Mouse (Mus musculus) kidney, adult 8-10 months (tissue): ENCODE results near the gene Otoa.

ENCODE experiments used
- DNase-seq, 2 experiments: peaks; one replicate each; pipeline ENCODE4 v3.0.0; 2022

The Otoa gene

DNA sequence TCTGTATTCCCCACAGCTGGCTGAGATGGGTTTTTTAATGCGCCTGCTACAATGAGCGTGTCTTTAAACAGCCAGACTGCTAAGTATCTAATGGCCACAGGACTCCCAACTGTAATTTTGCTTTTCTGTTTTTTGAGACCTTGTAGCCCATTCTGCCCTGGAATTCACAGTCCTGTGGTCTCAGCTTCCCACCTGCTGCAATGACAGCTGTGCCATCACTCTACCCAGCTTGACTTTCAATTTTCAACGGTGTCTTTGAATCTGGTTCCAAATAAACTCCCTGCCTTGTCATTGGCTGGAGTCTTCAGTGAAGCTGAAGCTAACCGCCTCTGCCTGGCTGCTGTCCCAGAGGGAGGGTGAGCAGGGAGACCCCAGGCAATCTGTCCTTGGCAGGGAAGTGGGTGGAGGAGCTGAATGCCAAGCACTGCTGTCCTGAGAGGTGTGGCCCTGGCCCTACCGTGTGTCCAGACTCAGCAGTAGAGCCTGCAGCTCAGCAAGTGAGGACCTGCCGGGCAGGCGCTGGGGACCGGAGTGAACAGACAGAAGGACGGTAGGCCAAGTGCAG lies 1.6 kb downstream of the Otoa start:
- DNase-seq, result no peak

DNA sequence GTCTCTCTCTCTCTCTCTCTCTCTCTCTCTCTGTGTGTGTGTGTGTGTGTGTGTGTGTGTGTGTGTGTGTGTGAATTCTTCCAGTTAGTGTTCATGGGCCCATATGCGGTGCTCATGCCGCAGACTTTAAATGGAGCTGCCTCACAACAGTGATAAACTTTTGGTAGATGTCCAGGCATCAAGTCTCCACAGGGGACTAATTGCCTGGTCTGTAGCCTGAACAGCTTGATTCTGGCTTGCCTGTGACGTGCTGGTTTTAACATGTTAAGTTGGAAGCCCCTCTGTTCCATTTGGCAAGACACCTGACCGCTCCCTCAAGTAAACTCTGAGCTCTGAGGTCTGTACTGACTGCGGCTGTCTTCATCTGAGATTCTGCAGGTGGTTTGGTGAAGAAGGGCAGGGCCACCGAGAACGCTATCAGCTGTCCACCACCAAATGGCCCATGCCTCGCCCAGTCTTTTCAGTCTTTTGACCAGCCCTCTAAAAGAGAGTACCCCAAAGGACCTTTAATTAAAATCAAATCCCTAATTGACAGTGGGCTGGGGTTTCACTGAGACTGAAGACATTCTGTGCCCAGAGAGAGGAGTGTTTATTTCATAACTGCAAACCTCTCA lies 3.5 kb downstream of the Otoa start:
- no peak for DNase-seq

DNA sequence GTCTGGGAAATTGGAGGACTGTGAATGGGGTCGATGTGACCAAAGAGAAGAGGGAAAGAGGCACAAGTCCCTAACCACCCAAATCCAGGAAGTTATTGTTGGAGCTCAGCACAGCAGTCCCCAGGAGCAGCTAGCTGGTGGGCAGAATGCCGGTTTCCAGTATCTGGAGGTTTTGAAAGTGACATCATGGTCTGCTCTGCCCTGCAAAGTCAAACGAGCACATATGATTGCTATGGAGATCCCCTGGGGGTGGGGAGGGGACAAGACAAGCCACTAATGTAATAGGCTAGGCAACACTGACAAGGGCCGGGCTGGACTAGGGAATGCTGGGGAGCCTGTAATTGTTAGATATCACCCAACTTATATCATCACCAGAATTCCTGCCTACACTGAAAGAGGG lies 4.0 kb downstream of the Otoa start:
- no peak for DNase-seq

DNA sequence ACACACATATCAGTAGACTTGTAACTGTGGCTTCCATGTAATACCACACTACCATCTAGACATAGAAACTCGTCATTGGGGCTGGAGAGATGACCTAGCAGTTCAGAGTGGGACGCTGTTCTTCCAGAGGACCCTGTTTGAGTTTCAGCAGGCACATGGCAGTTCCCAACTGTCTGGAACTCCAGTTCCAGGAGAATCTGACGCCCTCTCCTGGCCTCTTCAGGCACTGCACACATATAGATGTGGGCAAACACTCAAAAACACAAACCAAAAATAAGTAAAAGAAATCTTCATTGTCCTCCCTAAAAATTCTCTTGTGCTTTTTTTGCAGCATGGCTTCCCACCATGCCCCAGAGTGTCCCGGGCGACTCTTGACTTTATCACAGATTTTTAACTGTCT lies 7.3 kb downstream of the Otoa start:
- DNase-seq, result no peak

DNA sequence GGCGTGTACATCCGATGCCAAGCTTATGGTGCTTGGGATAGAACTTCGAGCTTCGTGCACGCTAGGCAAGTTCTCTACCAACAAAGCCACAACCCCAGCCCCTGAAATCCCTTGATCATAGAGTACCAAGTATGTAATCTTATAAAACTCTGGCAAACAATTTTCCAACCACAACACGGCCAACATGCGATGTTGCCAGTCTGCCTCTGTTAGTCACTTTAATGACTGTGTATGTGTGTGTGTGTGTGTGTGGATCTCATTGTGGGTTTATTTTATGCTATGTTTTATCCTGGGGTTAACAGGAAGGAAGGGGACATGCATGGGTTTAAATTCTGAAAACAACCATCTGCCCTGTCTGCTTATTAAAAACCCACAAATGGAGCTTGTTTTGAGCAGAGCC lies 9.3 kb downstream of the Otoa start:
- no peak for DNase-seq

DNA sequence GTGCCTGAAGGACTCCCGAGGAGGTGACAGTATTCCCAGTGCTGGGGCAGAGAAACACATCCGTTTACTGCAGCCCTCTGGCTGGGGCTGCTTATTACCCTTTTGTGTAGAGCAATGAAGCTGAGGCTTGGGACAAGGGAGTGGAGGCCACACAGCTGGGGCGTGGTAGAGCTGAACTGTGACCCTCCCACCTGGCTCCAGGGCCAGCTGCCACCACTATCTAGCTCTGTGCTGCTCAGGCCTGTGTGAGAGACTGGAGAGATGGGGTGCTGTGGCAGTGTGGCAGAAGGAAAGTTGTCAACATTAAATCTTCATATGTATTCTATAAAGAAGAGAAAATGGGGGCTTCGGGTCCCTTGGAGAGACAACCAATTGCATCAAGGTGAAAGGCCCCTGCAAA lies 11.6 kb downstream of the Otoa start:
- DNase-seq, result no peak

DNA sequence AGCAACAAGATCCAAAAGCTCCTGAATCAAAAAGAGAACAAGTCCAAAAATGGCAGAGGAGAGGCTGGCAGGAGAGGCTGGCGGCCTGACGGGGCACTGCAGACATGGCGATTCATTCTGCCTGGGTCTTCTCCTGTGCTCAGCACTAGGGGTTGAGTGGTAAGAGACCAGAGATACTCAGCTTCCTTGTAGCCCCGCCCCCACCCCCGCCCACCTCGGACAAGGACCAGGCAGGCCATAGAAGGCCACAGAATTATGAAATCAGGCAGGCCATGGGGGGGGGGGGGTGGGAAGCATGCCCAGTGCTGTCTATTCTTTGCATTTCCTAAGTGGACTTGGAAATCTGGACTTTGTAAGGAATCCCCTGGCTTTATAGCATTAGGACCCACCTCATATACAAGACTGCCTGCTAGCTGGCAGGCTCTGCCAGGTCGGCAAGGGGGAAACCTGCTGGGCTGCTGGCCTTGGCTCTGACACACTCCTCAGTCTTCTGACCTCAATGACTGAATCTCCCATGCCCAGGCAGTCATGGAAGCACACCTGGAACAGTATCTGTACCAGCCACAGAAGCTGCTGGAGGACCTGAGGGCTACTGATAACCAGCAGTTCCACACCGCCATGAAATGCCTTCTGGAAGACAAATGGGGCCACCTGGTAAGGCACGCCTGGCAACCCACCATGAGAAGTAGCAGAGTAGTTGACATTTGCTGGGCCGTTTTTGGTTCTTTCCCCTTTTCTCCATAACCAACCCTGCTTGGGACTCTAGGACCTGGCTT lies 17.4 kb downstream of the Otoa start:
- no peak for DNase-seq

DNA sequence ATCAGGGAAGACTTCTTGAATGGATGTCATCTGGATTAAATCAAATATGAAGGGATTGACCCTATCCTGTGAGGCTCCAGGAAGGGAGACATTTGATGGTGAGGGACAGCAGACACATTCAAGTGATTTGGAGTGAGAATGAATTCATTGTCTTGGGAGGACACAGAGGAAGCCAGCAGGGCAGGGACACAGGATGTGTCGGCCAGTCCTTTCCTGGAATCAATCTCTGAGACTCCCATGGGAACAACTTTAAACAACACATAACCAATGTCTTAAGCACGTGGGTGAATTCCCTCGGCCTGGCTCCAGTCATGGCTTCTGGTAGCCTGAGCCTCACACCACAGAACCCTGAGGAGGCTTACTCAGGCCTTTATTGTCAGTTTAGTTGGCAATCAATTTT lies 26.4 kb downstream of the Otoa start:
- peak; percentile 9 to 47 for DNase-seq

DNA sequence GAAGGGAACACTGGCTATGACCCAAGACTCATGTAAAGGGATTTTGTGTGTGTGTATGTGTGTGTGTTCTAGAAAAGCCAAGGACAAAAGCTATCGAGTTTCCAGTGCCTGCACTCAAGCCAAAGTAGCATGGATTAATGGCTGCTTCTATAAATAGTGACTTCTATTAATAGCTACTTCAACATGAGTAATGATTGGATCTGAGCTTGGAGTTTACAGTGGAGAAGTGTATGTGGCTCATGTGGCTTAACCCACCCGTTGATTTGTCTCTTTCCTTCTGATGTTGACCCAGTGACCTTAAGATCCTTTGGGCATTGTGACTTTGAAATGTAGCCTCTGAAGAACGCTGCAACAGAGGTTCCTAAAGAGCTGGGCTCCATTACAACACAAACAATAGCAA lies 29.9 kb downstream of the Otoa start:
- no peak for DNase-seq

DNA sequence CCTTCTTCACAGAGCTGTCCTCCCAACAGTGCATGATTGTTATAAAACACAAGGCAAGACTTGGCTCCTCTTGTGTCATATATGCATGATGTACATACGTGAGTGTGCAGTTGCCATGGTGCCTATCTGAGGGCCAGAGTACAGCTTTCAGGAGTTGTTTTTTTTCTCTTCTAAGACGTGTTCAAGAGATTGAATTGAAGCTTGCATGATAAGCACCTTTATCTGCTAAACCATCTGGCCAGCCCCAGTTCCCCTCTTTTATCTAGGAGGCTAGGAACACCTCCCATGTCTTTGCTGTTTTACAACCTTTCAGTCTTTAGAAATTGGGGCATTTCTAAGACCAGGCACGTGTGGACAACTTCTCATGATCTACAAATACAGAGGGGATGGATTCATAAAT lies 30.3 kb downstream of the Otoa start:
- no peak for DNase-seq

DNA sequence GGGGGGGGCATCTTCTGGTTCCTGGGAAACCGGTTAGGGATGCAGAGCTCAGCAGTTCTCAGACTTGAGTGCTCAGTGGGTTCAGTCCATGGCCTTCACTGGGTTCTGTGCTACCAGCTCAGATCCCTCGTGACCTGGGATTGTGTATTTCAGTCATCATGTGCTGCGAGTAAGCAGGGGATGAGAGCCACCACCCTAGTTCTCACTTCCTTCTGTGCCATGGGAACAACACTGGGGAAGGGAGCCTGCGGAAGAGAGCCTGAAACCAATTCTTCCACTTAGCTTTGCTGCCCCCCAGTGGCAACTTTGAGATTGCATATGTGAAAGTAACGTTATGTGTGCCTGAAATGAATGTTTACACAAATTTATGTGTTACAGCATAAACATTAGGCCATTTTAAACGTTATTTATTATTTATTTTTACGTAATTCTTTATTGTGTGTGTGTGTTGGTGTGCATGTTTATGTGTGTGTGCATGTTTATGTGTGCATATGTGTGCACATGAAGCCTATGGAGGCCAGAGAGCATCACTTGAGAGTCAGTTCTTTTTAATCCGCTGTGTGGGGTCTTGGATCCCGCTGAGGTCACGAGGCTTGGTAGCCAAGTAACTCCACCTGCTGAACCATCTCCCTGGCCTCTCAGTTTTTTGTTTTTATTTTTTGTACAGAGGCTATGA lies 38.8 kb downstream of the Otoa start:
- DNase-seq, result peak; percentile 47 to 89

DNA sequence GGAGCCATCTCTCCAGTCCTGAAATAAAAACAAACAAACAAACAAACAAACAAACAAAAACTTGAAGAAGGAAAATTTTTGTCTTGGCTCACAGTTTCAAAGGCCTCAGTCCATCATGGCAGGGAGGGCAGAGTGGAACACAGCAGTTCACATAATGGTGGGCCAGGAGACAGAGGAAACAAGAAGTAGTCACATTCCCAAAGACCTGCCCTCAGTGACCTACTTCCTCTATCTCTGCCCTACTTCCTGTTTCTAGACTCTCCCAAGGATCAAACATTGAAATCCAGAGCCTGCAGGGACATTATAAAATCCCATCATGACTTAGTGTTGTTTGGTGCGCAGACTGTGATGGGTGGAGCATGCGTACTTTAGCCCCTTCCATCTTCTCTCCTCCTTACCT lies 49.4 kb downstream of the Otoa start:
- no peak for DNase-seq

DNA sequence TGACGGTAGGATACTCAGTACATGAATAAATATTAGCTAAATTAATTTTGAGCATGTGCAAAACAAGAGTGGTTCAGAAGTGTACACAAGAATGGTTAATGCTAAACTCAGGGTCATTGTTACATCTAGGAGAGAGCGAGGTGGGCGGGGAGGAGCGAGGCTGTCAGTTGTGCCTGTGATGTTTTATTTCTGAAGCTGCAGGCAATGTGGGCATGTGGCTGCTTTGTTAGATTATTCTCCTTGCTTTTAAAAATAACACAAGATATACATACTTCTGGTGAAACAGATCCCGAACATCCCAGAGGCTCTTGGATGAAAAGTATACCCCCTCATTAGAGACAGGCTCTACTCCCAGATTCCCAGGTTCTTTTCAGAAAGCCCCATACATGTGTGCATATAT lies 59.8 kb downstream of the Otoa start:
- DNase-seq, result no peak

DNA sequence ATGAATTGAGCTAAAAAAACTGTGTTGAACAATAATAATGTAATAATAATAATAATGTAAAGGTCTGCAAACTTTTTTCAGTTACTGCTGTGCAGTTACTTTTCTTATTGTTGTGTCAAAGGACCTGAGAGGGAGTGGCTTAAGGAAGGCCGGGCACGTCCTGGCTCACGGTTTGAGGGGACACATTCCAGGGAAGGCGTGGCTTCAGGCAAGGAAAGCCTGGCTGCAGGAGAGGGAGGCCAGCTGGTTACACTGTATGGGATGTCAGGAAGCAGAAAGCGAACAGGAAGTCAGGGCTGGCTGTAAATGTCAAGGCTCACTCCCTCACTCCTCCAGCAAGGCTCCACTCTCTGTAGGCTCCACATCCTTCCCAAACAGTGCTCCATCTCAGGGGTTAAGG lies 69.2 kb downstream of the Otoa start:
- no peak for DNase-seq

DNA sequence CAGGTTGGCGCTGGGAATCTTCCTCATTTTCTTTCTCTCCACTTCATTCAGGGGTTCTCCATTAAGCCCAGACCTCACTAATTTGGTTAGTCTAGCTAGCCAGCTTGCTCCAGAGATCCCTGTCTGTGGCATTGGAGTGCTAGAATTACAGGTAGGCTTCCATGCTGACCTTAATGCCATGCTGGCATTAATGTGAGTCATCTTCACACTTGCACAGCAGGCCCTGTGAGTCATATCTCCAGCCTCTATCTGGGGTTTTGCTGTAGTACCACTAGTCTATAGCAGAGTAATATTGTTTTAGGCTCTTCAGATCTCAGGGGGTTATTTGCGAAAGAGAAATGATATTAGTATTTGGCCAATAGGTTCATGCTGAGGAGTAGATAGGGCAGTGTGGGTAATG lies 70.7 kb downstream of the Otoa start:
- DNase-seq, result no peak

DNA sequence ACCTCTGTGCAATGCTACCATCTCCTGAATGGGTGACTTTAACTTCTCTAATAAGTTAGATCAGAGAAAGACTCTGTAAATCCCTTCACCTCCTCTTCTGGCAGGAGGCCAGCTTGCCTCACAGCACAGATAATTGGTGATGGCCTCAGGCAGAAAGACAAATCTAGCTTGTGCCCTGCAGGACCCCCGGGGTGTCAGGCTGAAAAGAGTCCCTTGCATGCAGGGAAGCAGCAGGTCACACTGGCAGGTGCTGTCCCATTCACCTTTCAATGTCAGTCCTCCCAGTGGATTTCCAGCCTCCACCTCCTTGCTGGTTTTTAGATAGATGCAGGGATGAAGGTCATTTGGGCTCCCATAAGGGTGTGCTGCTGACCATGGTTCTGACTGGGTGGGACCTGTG lies 84.2 kb downstream of the Otoa start:
- DNase-seq, result no peak

DNA sequence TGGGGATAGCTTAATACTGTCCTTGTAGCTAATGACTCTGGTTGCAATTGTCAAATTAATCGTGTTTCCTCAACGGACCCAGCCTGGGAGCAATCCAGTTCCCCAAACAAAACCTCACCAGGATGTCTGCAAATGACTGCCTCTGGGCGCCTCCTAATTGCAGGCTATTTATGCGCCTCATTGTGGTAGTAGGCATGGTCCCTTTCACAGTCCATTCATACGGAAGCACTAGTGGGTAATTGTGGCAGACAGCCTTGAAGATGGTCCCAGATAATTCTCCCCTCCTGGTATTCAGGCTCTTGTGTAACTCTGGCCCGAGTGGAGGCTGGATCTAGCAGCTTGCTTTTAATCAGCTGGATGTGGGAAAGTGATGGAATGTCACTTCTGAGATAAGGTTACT lies 90.4 kb downstream of the Otoa start:
- no peak for DNase-seq

DNA sequence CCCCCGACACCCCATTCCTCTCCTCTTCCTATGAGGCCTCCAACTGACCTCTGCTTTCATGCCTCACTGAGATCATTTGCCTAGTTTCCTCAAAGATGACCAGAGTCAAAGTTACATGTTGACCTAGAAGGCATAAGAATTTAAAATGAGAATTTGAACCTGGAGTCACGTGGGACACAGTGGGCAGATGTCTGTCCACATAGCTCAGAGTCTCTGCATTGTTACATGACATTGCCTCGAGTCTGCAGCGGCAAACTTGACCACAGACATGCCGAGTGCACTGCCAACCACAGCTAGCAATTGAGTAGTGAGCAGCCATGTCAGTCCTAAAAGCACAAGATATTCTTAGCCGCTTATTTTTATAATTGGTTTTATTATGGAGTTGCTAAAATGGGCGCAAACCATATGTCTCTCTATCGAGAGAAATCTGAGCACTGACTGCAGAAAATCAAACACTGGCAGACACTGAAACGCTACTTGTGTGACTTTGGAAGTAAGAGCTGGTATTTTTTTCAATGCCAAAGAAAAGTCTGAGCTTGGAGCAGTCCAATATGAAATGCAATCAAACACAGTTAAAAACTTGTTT lies 105.8 kb downstream of the Otoa start:
- DNase-seq, result no peak

DNA sequence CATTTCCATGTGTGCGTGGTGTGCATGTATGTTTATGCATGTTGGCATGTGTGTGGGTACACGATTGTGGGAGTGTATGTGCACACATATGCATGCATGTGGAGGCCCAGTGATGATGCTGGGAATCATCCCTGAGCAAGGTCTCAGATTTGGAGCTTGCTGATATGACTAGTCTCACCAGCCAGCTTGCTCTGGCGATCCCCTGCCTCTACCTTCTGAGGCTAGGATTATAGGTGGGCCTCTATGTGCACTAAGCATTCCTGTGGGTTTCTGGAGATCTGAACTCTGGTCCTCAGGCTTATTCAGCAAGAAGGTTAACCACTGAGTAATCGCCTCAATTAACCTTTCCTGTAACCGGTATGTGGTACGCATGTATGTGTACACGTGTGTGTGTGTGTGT lies 107.5 kb downstream of the Otoa start:
- DNase-seq, result no peak

DNA sequence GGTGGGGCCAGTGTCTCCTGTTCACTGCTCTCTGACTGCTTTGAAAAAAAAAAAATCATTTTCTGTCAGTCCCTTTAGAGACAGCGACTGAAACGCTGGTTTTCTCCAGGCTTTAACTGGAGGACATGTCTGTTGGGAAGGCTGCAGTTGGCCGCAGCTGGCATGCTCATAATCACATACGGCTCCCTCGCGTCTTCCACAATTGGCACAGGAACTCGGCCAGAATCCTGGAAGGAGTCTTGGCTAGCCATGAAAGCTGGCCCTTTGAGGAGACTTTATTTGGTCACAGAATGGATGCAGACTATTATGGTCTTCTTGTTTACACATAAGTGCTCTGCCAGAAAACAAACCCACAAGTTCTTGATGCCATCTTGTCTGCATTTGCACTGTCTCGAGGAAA lies 117.5 kb downstream of the Otoa start:
- DNase-seq, result no peak

DNA sequence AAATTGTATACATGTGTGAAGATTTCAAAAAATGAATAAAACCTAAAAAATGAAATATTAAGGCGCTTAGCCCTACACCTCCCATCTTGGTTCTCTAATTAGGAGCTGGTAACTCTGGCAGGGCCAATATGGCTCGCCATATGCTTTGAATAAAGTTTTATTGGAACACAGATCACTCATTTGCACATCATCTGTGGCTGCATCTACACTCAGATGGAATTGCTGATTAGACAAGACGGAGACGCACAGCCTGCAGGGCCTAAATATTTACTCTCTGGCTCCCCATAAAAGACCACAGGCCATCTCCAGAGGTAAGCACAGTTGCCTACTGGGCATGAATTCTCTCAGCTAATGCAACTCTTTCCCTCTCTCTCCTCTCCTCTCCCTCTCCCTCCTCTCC lies 130.4 kb downstream of the Otoa start:
- no peak for DNase-seq
